Mouse (Mus musculus): ENCODE data around the gene Tcp11. TPM values are rescaled to one million over a fixed set of nuclear protein-coding genes. Genes with fewer than 3 reads are reported as not detected.

Gene Tcp11
- polyA plus RNA-seq, 1 experiment = 0.92 TPM

- Histone ChIP-seq H3K27me3 (ENCODE audit: control insufficient read depth, insufficient read depth, low read length) (no peaks in the 10 kb centered on the region), H3K4me1 (ENCODE audit: control insufficient read depth, insufficient read depth, insufficient read length) (no peaks in the 10 kb centered on the region), H3K27ac (ENCODE audit: insufficient read depth, low read length) (no peak overlapping the region), H3K4me3 (ENCODE audit: extremely low read depth, insufficient read depth, insufficient read length) (no peak overlapping the region), H3K36me3 (ENCODE audit: control insufficient read depth, insufficient read depth, low read length) (peaks cover 16% of the 10 kb centered on the region)
- WGBS = 91% methylated on average over 8 of the region's 8 CpGs
- no peak for TF ChIP-seq POLR2A (IDR thresholded peaks at IDR 0.05; ENCODE audit: low read depth, low read length)
- no peak for TF ChIP-seq CTCF (IDR thresholded peaks at IDR 0.05; ENCODE audit: extremely low read depth, insufficient read depth, insufficient read length, insufficient replicate concordance)
- no peak for DNase-seq (ENCODE audit: low read depth in 1 of 2, low spot score in 2 of 2)
Observed at GRCm38 (mm10) chr17:28050210-28050609, 30.2 kb downstream of the Tcp11 start.

GRCm38 (mm10) chr17:28048425-28048824 lies 32.0 kb downstream of the Tcp11 start:
- no peak overlapping the region for H3K4me3 ChIP-seq (ENCODE audit: extremely low read depth, insufficient read depth, insufficient read length)
- no peak overlapping the region for H3K27ac ChIP-seq (ENCODE audit: insufficient read depth, low read length)
- DNase-seq (ENCODE audit: low read depth in 1 of 2, low spot score in 2 of 2) = peak in 1 of 2 experiments; percentile 15
- H3K27me3 ChIP-seq (ENCODE audit: control insufficient read depth, insufficient read depth, low read length) = no peaks in the 10 kb centered on the region
- no peaks in the 10 kb centered on the region for H3K4me1 ChIP-seq (ENCODE audit: control insufficient read depth, insufficient read depth, insufficient read length)
- no peak for TF ChIP-seq POLR2A (IDR thresholded peaks at IDR 0.05; ENCODE audit: low read depth, low read length)
- peak; percentile 76; the same call in 1 of the 2 replicates for TF ChIP-seq CTCF (IDR thresholded peaks at IDR 0.05; ENCODE audit: extremely low read depth, insufficient read depth, insufficient read length, insufficient replicate concordance)
- 62% methylated on average over 4 of the region's 4 CpGs for WGBS
- H3K36me3 ChIP-seq (ENCODE audit: control insufficient read depth, insufficient read depth, low read length) = peaks cover 6% of the 10 kb centered on the region

DNA sequence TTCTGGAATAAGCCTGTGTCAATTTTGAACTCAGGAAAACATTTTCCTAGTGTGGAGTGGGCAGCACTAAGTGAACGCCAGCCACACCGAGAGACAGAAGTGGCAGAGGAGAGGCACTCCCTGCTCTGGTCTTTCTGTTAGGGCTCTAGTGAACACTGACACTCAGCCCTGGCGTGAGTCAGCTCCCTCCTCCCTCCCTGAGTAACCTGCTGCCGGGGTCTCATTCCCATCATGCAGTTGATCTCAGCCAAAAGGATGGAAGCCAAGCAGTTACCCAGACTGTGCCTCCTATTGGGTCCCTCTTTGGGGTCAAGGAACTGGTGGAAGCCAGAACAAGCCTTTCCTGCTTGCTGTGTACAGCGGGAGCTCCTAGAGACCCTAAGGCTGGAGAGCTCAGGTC lies 32.9 kb downstream of the Tcp11 start:
- Histone ChIP-seq H3K36me3 (ENCODE audit: control insufficient read depth, insufficient read depth, low read length) (peaks cover 3% of the 10 kb centered on the region), H3K4me3 (ENCODE audit: extremely low read depth, insufficient read depth, insufficient read length) (no peak overlapping the region), H3K27ac (ENCODE audit: insufficient read depth, low read length) (no peak overlapping the region), H3K27me3 (ENCODE audit: control insufficient read depth, insufficient read depth, low read length) (no peaks in the 10 kb centered on the region), H3K4me1 (ENCODE audit: control insufficient read depth, insufficient read depth, insufficient read length) (no peaks in the 10 kb centered on the region)
- 87% methylated on average over 5 of the region's 5 CpGs for WGBS
- TF ChIP-seq CTCF (IDR thresholded peaks at IDR 0.05; ENCODE audit: extremely low read depth, insufficient read depth, insufficient read length, insufficient replicate concordance) (no peak), POLR2A (IDR thresholded peaks at IDR 0.05; ENCODE audit: low read depth, low read length) (no peak)
- no peak for DNase-seq (ENCODE audit: low read depth in 1 of 2, low spot score in 2 of 2)

- WGBS = 95% methylated on average over 5 of the region's 5 CpGs
- no peaks in the 10 kb centered on the region for H3K27me3 ChIP-seq (ENCODE audit: control insufficient read depth, insufficient read depth, low read length)
- peaks cover 4% of the 10 kb centered on the region for H3K36me3 ChIP-seq (ENCODE audit: control insufficient read depth, insufficient read depth, low read length)
- DNase-seq (ENCODE audit: low read depth in 1 of 2, low spot score in 2 of 2) = no peak
- no peak overlapping the region for H3K4me3 ChIP-seq (ENCODE audit: extremely low read depth, insufficient read depth, insufficient read length)
- TF ChIP-seq POLR2A (IDR thresholded peaks at IDR 0.05; ENCODE audit: low read depth, low read length) = no peak
- no peak for TF ChIP-seq CTCF (IDR thresholded peaks at IDR 0.05; ENCODE audit: extremely low read depth, insufficient read depth, insufficient read length, insufficient replicate concordance)
- no peak overlapping the region for H3K27ac ChIP-seq (ENCODE audit: insufficient read depth, low read length)
- H3K4me1 ChIP-seq (ENCODE audit: control insufficient read depth, insufficient read depth, insufficient read length) = no peaks in the 10 kb centered on the region
Observed at GRCm38 (mm10) chr17:28047017-28047416, 33.4 kb downstream of the Tcp11 start.

GRCm38 (mm10) chr17:28042299-28042771 lies 38.1 kb downstream of the Tcp11 start:
- H3K27me3 ChIP-seq (ENCODE audit: control insufficient read depth, insufficient read depth, low read length) = no peaks in the 10 kb centered on the region
- no peaks in the 10 kb centered on the region for H3K4me1 ChIP-seq (ENCODE audit: control insufficient read depth, insufficient read depth, insufficient read length)
- no peak overlapping the region for H3K27ac ChIP-seq (ENCODE audit: insufficient read depth, low read length)
- peaks cover 12% of the 10 kb centered on the region for H3K36me3 ChIP-seq (ENCODE audit: control insufficient read depth, insufficient read depth, low read length)
- TF ChIP-seq CTCF (IDR thresholded peaks at IDR 0.05; ENCODE audit: extremely low read depth, insufficient read depth, insufficient read length, insufficient replicate concordance) (no peak), POLR2A (IDR thresholded peaks at IDR 0.05; ENCODE audit: low read depth, low read length) (no peak)
- no peak overlapping the region for H3K4me3 ChIP-seq (ENCODE audit: extremely low read depth, insufficient read depth, insufficient read length)
- WGBS = 88% methylated on average over 23 of the region's 23 CpGs
- DNase-seq (ENCODE audit: low read depth in 1 of 2, low spot score in 2 of 2) = no peak

DNA sequence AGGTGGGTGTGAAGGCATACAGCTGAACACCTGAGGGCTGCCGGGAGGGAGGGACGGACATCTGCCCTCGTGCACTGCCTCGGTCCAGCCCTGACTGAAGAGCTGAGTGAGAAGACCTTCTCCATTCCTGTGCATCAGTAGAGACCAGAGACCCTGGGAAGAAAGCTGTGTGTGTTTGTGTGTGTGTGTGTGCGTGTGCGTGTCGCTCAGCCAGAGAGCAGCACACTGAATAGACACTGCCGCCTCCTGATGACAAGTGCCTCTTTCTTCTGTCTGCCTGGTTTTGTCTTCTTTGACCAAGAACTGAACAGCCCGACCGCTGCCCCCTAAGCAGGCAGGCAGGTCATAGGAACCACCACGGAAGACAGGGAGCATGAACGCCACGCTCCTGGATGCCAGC lies 39.1 kb downstream of the Tcp11 start:
- DNase-seq (ENCODE audit: low read depth in 1 of 2, low spot score in 2 of 2) = no peak
- Histone ChIP-seq H3K36me3 (ENCODE audit: control insufficient read depth, insufficient read depth, low read length) (peaks cover 12% of the 10 kb centered on the region), H3K4me3 (ENCODE audit: extremely low read depth, insufficient read depth, insufficient read length) (no peak overlapping the region), H3K4me1 (ENCODE audit: control insufficient read depth, insufficient read depth, insufficient read length) (no peaks in the 10 kb centered on the region), H3K27me3 (ENCODE audit: control insufficient read depth, insufficient read depth, low read length) (no peaks in the 10 kb centered on the region), H3K27ac (ENCODE audit: insufficient read depth, low read length) (no peak overlapping the region)
- TF ChIP-seq CTCF (IDR thresholded peaks at IDR 0.05; ENCODE audit: extremely low read depth, insufficient read depth, insufficient read length, insufficient replicate concordance) (no peak), POLR2A (IDR thresholded peaks at IDR 0.05; ENCODE audit: low read depth, low read length) (no peak)
- 97% methylated on average over 13 of the region's 13 CpGs for WGBS

DNA sequence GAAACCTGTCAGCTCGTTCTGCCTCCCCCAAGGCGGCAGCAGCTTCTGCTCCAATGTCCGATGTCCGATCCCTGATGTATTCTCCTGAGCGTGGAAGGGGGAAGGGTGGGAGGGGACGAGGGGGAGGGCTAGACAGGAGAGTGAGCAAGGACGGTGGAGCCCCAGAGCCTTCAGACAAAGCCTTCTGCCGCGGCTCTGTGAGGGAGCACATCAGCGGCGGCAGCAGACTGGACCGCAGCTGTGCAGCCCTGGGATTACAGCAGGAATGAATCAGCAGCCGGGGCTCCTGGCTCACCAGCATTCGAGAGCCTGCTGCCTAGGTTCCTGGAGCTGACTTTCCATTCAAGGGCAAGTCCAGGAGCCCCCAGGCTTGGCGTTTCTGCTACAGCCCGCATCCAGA lies 39.8 kb downstream of the Tcp11 start:
- Histone ChIP-seq H3K27me3 (ENCODE audit: control insufficient read depth, insufficient read depth, low read length) (no peaks in the 10 kb centered on the region), H3K36me3 (ENCODE audit: control insufficient read depth, insufficient read depth, low read length) (peaks cover 12% of the 10 kb centered on the region), H3K4me3 (ENCODE audit: extremely low read depth, insufficient read depth, insufficient read length) (no peak overlapping the region), H3K4me1 (ENCODE audit: control insufficient read depth, insufficient read depth, insufficient read length) (no peaks in the 10 kb centered on the region), H3K27ac (ENCODE audit: insufficient read depth, low read length) (no peak overlapping the region)
- DNase-seq (ENCODE audit: low read depth in 1 of 2, low spot score in 2 of 2) = no peak
- TF ChIP-seq POLR2A (IDR thresholded peaks at IDR 0.05; ENCODE audit: low read depth, low read length) = no peak
- TF ChIP-seq CTCF (IDR thresholded peaks at IDR 0.05; ENCODE audit: extremely low read depth, insufficient read depth, insufficient read length, insufficient replicate concordance) = no peak
- WGBS = 88% methylated on average over 16 of the region's 16 CpGs

Data from spleen, adult 2 months (tissue).